Mouse (Mus musculus) skeletal muscle tissue, adult 2 months (tissue): ENCODE data around the gene Krtap4-2.

Experiments
- DNase-seq: peaks from one replicate; pipeline ENCODE4 v3.0.0-alpha.2; 2012; ENCODE audit warnings: low read depth, low spot score

Gene Krtap4-2

GRCm38 (mm10) chr11:99590981-99591380, 43.9 kb downstream of the Krtap4-2 start, which contains the start of gene Krtap1-3:
Gene Krtap1-3 (minus strand): TSS chr11:99591339.
- DNase-seq, result no peak

- DNase-seq, result no peak
Measured at GRCm38 (mm10) chr11:99585096-99585495, 49.8 kb downstream of the Krtap4-2 start.
